Mouse (Mus musculus) intestine, embryonic 16.5 days (tissue): Measurements from ENCODE around the gene Gm17535. TPM values are rescaled to one million over a fixed set of nuclear protein-coding genes. Genes with fewer than 3 reads are reported as not detected.
"Not testable (repeated sequence)": the region's sequence is repeated elsewhere in the genome, so short reads cannot be mapped to it uniquely, and the experiment has no call there.

Source experiments
- ATAC-seq: fragments of 200-750 bp; cut with Nextera tagmentation; 2 replicates; pipeline ENCODE4 v1.8.0; 2017; ENCODE audit warnings: moderate TSS enrichment, moderate library complexity
- H3K27ac ChIP-seq: fragments of 300-500 bp; sonication (generic); 2 replicates; pipeline ENCODE4 v1.5.1; 2014; ENCODE audit warnings: mild to moderate bottlenecking, low read length
- H3K27me3 ChIP-seq: fragments of 300-500 bp; sonication (generic); replicated peaks from 2 replicates; pipeline ENCODE4 v1.6.1; 2014; ENCODE audit warnings: low read length, control low read depth, mixed read lengths; ENCODE audit not compliant: control insufficient read depth, insufficient read depth
- H3K36me3 ChIP-seq: fragments of 300-500 bp; sonication (generic); 2 replicates; pipeline ENCODE4 v1.6.1; 2014; ENCODE audit warnings: low read length, control low read depth; ENCODE audit not compliant: control insufficient read depth, insufficient read depth
- H3K4me1 ChIP-seq: fragments of 300-500 bp; sonication (generic); 2 replicates; pipeline ENCODE4 v1.6.1; 2014; ENCODE audit warnings: low read length, control low read depth, mixed read lengths; ENCODE audit not compliant: control insufficient read depth, insufficient read depth
- H3K4me2 ChIP-seq: fragments of 300-500 bp; sonication (generic); 2 replicates; pipeline ENCODE4 v1.6.1; 2014; ENCODE audit warnings: low read depth, low read length, control low read depth
- H3K4me3 ChIP-seq: fragments of 300-500 bp; sonication (generic); 2 replicates; pipeline ENCODE4 v1.5.1; 2014; ENCODE audit warnings: mild to moderate bottlenecking, low read length
- H3K9ac ChIP-seq: fragments of 300-500 bp; sonication (generic); 2 replicates; pipeline ENCODE4 v1.6.1; 2014; ENCODE audit warnings: low read depth, low read length
- H3K9me3 ChIP-seq: fragments of 300-500 bp; sonication (generic); 2 replicates; pipeline ENCODE4 v1.6.1; 2016; ENCODE audit warnings: low read length, control low read depth; ENCODE audit not compliant: control insufficient read depth
- WGBS: fragments of 180-500 bp; shearing (Covaris S2); extraction: QIAGEN DNeasy Blood & Tissue Kit; methylation state at CpG from one replicate; pipeline ENCODE4 v1.1.7; 2014; 5-methylcytosine and 5-hydroxymethylcytosine counted together
- polyA plus RNA-seq: library from polyadenylated mRNA; unstranded; fragments of >200 nt; fragmentation: Nextera tagmentation; extraction: Ambion mirVana; gene quantifications from 2 replicates; pipeline ENCODE4 v1.2.1, GENCODE M21; 2015

Gene Gm17535
- polyA plus RNA-seq, 1 experiment from 2014 or later, result not detected

GRCm38 (mm10) chr9:3023985-3024648 is 10.3 kb upstream of the Gm17535 start:
- WGBS, result 64% methylated on average over 15 of the region's 16 CpGs
- not testable (repeated sequence) for H3K4me2 ChIP-seq, H3K27ac ChIP-seq, ATAC-seq, H3K27me3 ChIP-seq, H3K9ac ChIP-seq, H3K4me1 ChIP-seq, H3K36me3 ChIP-seq, H3K9me3 ChIP-seq, H3K4me3 ChIP-seq

- WGBS, result 72% methylated on average over 12 of the region's 12 CpGs
- ATAC-seq, H3K4me1 ChIP-seq, H3K9me3 ChIP-seq, H3K27me3 ChIP-seq, H3K4me2 ChIP-seq, H3K36me3 ChIP-seq, H3K4me3 ChIP-seq, H3K9ac ChIP-seq, H3K27ac ChIP-seq: not testable (repeated sequence)
Observed at GRCm38 (mm10) chr9:3024912-3025467, 9.4 kb upstream of the Gm17535 start, which contains the start of gene Gm10717. Gm10717 (plus strand) TSS chr9:3025417.

- not testable (repeated sequence) for H3K4me3 ChIP-seq, H3K9me3 ChIP-seq
Observed at GRCm38 (mm10) chr9:3025653-3026052, 8.7 kb upstream of the Gm17535 start.

GRCm38 (mm10) chr9:3026136-3026535 is 8.3 kb upstream of the Gm17535 start:
- H3K4me3 ChIP-seq, H3K27ac ChIP-seq, H3K27me3 ChIP-seq, H3K9ac ChIP-seq, H3K36me3 ChIP-seq, H3K4me1 ChIP-seq, ATAC-seq, H3K9me3 ChIP-seq, H3K4me2 ChIP-seq: not testable (repeated sequence)
- 77% methylated on average over 5 of the region's 5 CpGs for WGBS

More at GRCm38 (mm10) chr9:3025653-3026052, 8.7 kb upstream of the Gm17535 start:
- not testable (repeated sequence) for H3K36me3 ChIP-seq, H3K27me3 ChIP-seq, H3K4me2 ChIP-seq, H3K9ac ChIP-seq, H3K4me1 ChIP-seq, ATAC-seq, H3K27ac ChIP-seq
- WGBS, result 66% methylated on average over 4 of the region's 6 CpGs

GRCm38 (mm10) chr9:3026741-3027140 is 7.7 kb upstream of the Gm17535 start:
- not testable (repeated sequence) for H3K27me3 ChIP-seq, H3K4me1 ChIP-seq, H3K4me2 ChIP-seq, H3K36me3 ChIP-seq, H3K27ac ChIP-seq, ATAC-seq, H3K9me3 ChIP-seq, H3K4me3 ChIP-seq, H3K9ac ChIP-seq
- 69% methylated on average over 9 of the region's 9 CpGs for WGBS

- H3K9ac ChIP-seq, H3K27me3 ChIP-seq, H3K27ac ChIP-seq, H3K36me3 ChIP-seq, H3K4me2 ChIP-seq, H3K4me3 ChIP-seq, H3K4me1 ChIP-seq, H3K9me3 ChIP-seq, ATAC-seq: not testable (repeated sequence)
- WGBS, result 73% methylated on average over 9 of the region's 9 CpGs
Observed at GRCm38 (mm10) chr9:3027200-3027599, 7.2 kb upstream of the Gm17535 start.

- H3K27me3 ChIP-seq, H3K27ac ChIP-seq, H3K4me3 ChIP-seq, H3K36me3 ChIP-seq, H3K9me3 ChIP-seq, H3K4me2 ChIP-seq, H3K9ac ChIP-seq, H3K4me1 ChIP-seq, ATAC-seq: not testable (repeated sequence)
- WGBS, result 66% methylated on average over 12 of the region's 16 CpGs
Observed at GRCm38 (mm10) chr9:3029276-3030000, 5.0 kb upstream of the Gm17535 start.

GRCm38 (mm10) chr9:3030677-3031318 is 3.6 kb upstream of the Gm17535 start:
- not testable (repeated sequence) for H3K27me3 ChIP-seq, H3K9me3 ChIP-seq, ATAC-seq, H3K36me3 ChIP-seq, H3K4me1 ChIP-seq, H3K4me3 ChIP-seq, H3K4me2 ChIP-seq, H3K9ac ChIP-seq, H3K27ac ChIP-seq
- 73% methylated on average over 2 of the region's 10 CpGs for WGBS

GRCm38 (mm10) chr9:3036577-3036976 is 2.2 kb downstream of the Gm17535 start, which contains the start of gene Gm10715:
Gm10715 (plus strand) TSS chr9:3036877.
- 81% methylated on average over 6 of the region's 8 CpGs for WGBS
- ATAC-seq, result not testable (repeated sequence)

More at GRCm38 (mm10) chr9:3036577-3036976, 2.2 kb downstream of the Gm17535 start, which contains the start of gene Gm10715:
- H3K4me1 ChIP-seq, H3K27ac ChIP-seq, H3K9ac ChIP-seq, H3K4me2 ChIP-seq, H3K4me3 ChIP-seq, H3K27me3 ChIP-seq, H3K9me3 ChIP-seq, H3K36me3 ChIP-seq: not testable (repeated sequence)
